Mouse (Mus musculus): Measurements from ENCODE around the gene Jak1.

Jak1 gene

DNA sequence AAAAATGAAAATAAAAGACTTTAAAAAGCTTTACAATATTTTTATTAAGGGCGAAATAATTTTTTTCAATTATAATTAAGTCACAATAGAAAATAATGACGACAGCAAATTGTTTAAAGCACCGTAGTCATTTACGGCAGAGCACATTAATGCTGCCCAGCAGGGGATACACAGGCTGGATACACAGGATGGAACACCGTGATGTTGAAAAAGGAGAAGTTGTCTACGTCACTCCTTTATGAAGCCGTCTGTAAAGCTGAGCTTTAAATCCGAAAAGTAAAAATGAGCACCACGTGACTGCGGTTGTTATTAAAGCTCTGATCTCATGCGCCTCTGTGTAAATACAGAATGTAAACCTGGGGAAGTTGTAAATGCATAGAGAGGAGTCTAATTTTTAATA lies 127.1 kb downstream of the Jak1 start:
- DNase-seq, result no peak

- no peak for DNase-seq
Measured at GRCm38 (mm10) chr4:101135909-101136308, 129.2 kb downstream of the Jak1 start.

- no peak for DNase-seq
Measured at GRCm38 (mm10) chr4:101135013-101135412, 130.1 kb downstream of the Jak1 start.

GRCm38 (mm10) chr4:101121002-101121401 lies 144.1 kb downstream of the Jak1 start:
- no peak for DNase-seq

DNA sequence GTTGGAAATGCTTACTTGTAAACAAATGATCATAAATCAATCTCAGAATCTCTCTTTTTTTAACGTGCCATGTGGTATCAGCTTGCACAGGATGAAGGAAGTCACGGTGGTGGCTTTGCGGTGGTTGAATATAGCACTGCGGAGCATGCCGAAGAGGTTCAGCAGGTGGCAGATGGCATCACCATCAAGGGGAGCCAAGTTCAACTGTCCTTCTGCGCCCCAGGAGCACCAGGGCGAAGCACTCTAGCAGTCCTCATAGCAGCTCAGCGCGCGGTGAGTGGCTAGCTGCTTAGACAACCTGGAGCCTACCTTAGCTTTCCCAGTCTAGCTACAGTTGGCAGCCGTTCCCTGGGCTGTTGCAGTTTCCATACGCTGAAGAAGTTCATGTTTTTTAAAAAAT lies 158.0 kb downstream of the Jak1 start:
- DNase-seq, result no peak

Measured in kidney, adult 11 months (tissue).